Mouse (Mus musculus) liver, embryonic 15.5 days (tissue): ENCODE measurements around the gene Wdr83os. TPM values are rescaled to one million over a fixed set of nuclear protein-coding genes. Genes with fewer than 3 reads are reported as not detected.
A peak's percentile ranks its signal among the peaks of the same experiment; 100 is the strongest.

Experiments used
- ATAC-seq: fragments of 200-750 bp; cut with Nextera tagmentation; 2 replicates; pipeline ENCODE4 v1.8.0; 2017; ENCODE audit warnings: moderate number of reproducible peaks, mild to moderate bottlenecking, moderate library complexity; ENCODE audit not compliant: insufficient read depth
- H3K27ac ChIP-seq: fragments of 300-500 bp; sonication (generic); replicated peaks from 2 replicates; pipeline ENCODE4 v1.5.1; 2015; ENCODE audit warnings: mild to moderate bottlenecking, inconsistent platforms
- H3K27me3 ChIP-seq: fragments of 300-500 bp; sonication (generic); 2 replicates; pipeline ENCODE4 v1.6.1; 2015; ENCODE audit warnings: mild to moderate bottlenecking, inconsistent platforms
- H3K36me3 ChIP-seq: fragments of 300-500 bp; sonication (generic); replicated peaks from 2 replicates; pipeline ENCODE4 v1.6.1; 2015; ENCODE audit warnings: moderate library complexity, mild to moderate bottlenecking, inconsistent platforms
- H3K4me1 ChIP-seq: fragments of 300-500 bp; sonication (generic); replicated peaks from 2 replicates; pipeline ENCODE4 v1.6.1; 2015; ENCODE audit warnings: inconsistent platforms
- H3K4me2 ChIP-seq: fragments of 300-500 bp; sonication (generic); 2 replicates; pipeline ENCODE4 v1.6.1; 2015; ENCODE audit warnings: moderate library complexity, mild to moderate bottlenecking, inconsistent platforms
- H3K4me3 ChIP-seq: fragments of 300-500 bp; sonication (generic); replicated peaks from 2 replicates; pipeline ENCODE4 v1.5.1; 2015; ENCODE audit warnings: mild to moderate bottlenecking, inconsistent platforms
- H3K9ac ChIP-seq: fragments of 300-500 bp; sonication (generic); 2 replicates; pipeline ENCODE4 v1.6.1; 2015; ENCODE audit warnings: moderate library complexity, mild to moderate bottlenecking, inconsistent platforms
- H3K9me3 ChIP-seq: fragments of 300-500 bp; sonication (generic); replicated peaks from 2 replicates; pipeline ENCODE4 v1.6.1; 2016; ENCODE audit warnings: inconsistent platforms
- WGBS: fragments of 180-500 bp; shearing (Covaris S2); methylation state at CpG from one replicate; pipeline ENCODE4 v1.1.7; 2015; ENCODE audit warnings: mixed read lengths; ENCODE audit not compliant: insufficient replicate concordance; 5-methylcytosine and 5-hydroxymethylcytosine counted together
- polyA plus RNA-seq: library from polyadenylated mRNA; unstranded; fragments of >200 nt; fragmentation: Nextera tagmentation; extraction: Ambion mirVana; gene quantifications from 2 replicates; pipeline ENCODE4 v1.2.1, GENCODE M21; 2015

Gene Wdr83os
- polyA plus RNA-seq, 1 experiment from 2014 or later = 58.5 TPM

GRCm38 (mm10) chr8:85088771-85089170 is 8.2 kb downstream of the Wdr83os start:
- WGBS = 53% methylated on average over 2 of the region's 2 CpGs
- H3K36me3 ChIP-seq = peaks cover 67% of the 10 kb centered on the region
- no peaks in the 10 kb centered on the region for H3K27me3 ChIP-seq
- H3K9ac ChIP-seq = no peak overlapping the region
- no peak for ATAC-seq
- H3K4me1 ChIP-seq = peaks cover 22% of the 10 kb centered on the region
- H3K4me2 ChIP-seq = no peak overlapping the region
- no peaks in the 10 kb centered on the region for H3K9me3 ChIP-seq
- H3K27ac ChIP-seq = no peak overlapping the region
- no peak overlapping the region for H3K4me3 ChIP-seq

- ATAC-seq = no peak
- Histone ChIP-seq H3K9ac (no peak overlapping the region), H3K27ac (no peak overlapping the region), H3K4me3 (no peak overlapping the region), H3K27me3 (no peaks in the 10 kb centered on the region), H3K9me3 (no peaks in the 10 kb centered on the region), H3K4me2 (no peak overlapping the region), H3K36me3 (peaks cover 80% of the 10 kb centered on the region), H3K4me1 (0 out of 2 replicates have a peak, but pooled peaks cover 4% of the 10 kb centered on the region)
- 81% methylated on average over 11 of the region's 11 CpGs for WGBS
Measured at GRCm38 (mm10) chr8:85090856-85091255, 10.3 kb downstream of the Wdr83os start.

- Histone ChIP-seq H3K27ac (no peak overlapping the region), H3K36me3 (peaks cover 81% of the 10 kb centered on the region), H3K4me3 (no peak overlapping the region), H3K4me1 (0 out of 2 replicates have a peak, but pooled peaks cover 4% of the 10 kb centered on the region), H3K4me2 (no peak overlapping the region), H3K9ac (no peak overlapping the region), H3K27me3 (no peaks in the 10 kb centered on the region), H3K9me3 (no peaks in the 10 kb centered on the region)
- 68% methylated on average over 21 of the region's 21 CpGs for WGBS
- ATAC-seq = no peak
Measured at GRCm38 (mm10) chr8:85091526-85092090, 11.1 kb downstream of the Wdr83os start.

GRCm38 (mm10) chr8:85095051-85095450 is 14.5 kb downstream of the Wdr83os start:
- no peak overlapping the region for H3K4me2 ChIP-seq
- 0 out of 2 replicates have a peak, but pooled peaks cover 4% of the 10 kb centered on the region for H3K4me1 ChIP-seq
- no peaks in the 10 kb centered on the region for H3K9me3 ChIP-seq
- H3K4me3 ChIP-seq = no peak overlapping the region
- ATAC-seq = no peak
- 81% methylated on average over 13 of the region's 13 CpGs for WGBS
- peaks cover 73% of the 10 kb centered on the region for H3K36me3 ChIP-seq
- no peaks in the 10 kb centered on the region for H3K27me3 ChIP-seq
- H3K27ac ChIP-seq = no peak overlapping the region
- no peak overlapping the region for H3K9ac ChIP-seq

- peaks cover 73% of the 10 kb centered on the region for H3K36me3 ChIP-seq
- H3K9ac ChIP-seq = no peak overlapping the region
- WGBS = 81% methylated on average over 7 of the region's 7 CpGs
- H3K4me2 ChIP-seq = no peak overlapping the region
- no peak overlapping the region for H3K27ac ChIP-seq
- no peak overlapping the region for H3K4me3 ChIP-seq
- no peaks in the 10 kb centered on the region for H3K9me3 ChIP-seq
- H3K4me1 ChIP-seq = 0 out of 2 replicates have a peak, but pooled peaks cover 4% of the 10 kb centered on the region
- ATAC-seq = no peak
- H3K27me3 ChIP-seq = no peaks in the 10 kb centered on the region
Measured at GRCm38 (mm10) chr8:85095566-85095965, 15.0 kb downstream of the Wdr83os start.

GRCm38 (mm10) chr8:85096196-85096595 is 15.7 kb downstream of the Wdr83os start:
- no peak for ATAC-seq
- peaks cover 67% of the 10 kb centered on the region for H3K36me3 ChIP-seq
- no peak overlapping the region for H3K4me2 ChIP-seq
- no peaks in the 10 kb centered on the region for H3K9me3 ChIP-seq
- H3K4me3 ChIP-seq = no peak overlapping the region
- no peaks in the 10 kb centered on the region for H3K27me3 ChIP-seq
- WGBS = 81% methylated on average over 16 of the region's 16 CpGs
- H3K4me1 ChIP-seq = 0 out of 2 replicates have a peak, but pooled peaks cover 4% of the 10 kb centered on the region
- no peak overlapping the region for H3K27ac ChIP-seq
- no peak overlapping the region for H3K9ac ChIP-seq

- H3K27me3 ChIP-seq = no peaks in the 10 kb centered on the region
- H3K27ac ChIP-seq = no peak overlapping the region
- no peak overlapping the region for H3K4me3 ChIP-seq
- ATAC-seq = no peak
- peaks cover 61% of the 10 kb centered on the region for H3K36me3 ChIP-seq
- WGBS = 74% methylated on average over 4 of the region's 4 CpGs
- H3K9ac ChIP-seq = no peak overlapping the region
- no peak overlapping the region for H3K4me2 ChIP-seq
- no peaks in the 10 kb centered on the region for H3K9me3 ChIP-seq
- H3K4me1 ChIP-seq = no peaks in the 10 kb centered on the region
Measured at GRCm38 (mm10) chr8:85096850-85097249, 16.3 kb downstream of the Wdr83os start.

- H3K36me3 ChIP-seq = peaks cover 34% of the 10 kb centered on the region
- ATAC-seq = no peak
- H3K9me3 ChIP-seq = no peaks in the 10 kb centered on the region
- no peaks in the 10 kb centered on the region for H3K4me1 ChIP-seq
- no peaks in the 10 kb centered on the region for H3K27me3 ChIP-seq
- H3K27ac ChIP-seq = no peak overlapping the region
- H3K4me3 ChIP-seq = no peak overlapping the region
- no peak overlapping the region for H3K9ac ChIP-seq
- H3K4me2 ChIP-seq = no peak overlapping the region
- WGBS = 55% methylated on average over 4 of the region's 4 CpGs
Measured at GRCm38 (mm10) chr8:85100076-85100665, 19.6 kb downstream of the Wdr83os start.

- H3K36me3 ChIP-seq = peaks cover 37% of the 10 kb centered on the region
- no peaks in the 10 kb centered on the region for H3K9me3 ChIP-seq
- no peak overlapping the region for H3K4me3 ChIP-seq
- 76% methylated on average over 10 of the region's 10 CpGs for WGBS
- no peaks in the 10 kb centered on the region for H3K4me1 ChIP-seq
- no peaks in the 10 kb centered on the region for H3K27me3 ChIP-seq
- H3K9ac ChIP-seq = no peak overlapping the region
- no peak overlapping the region for H3K27ac ChIP-seq
- H3K4me2 ChIP-seq = no peak overlapping the region
- ATAC-seq = no peak
Measured at GRCm38 (mm10) chr8:85113241-85113640, 32.7 kb downstream of the Wdr83os start.

- H3K9me3 ChIP-seq = no peaks in the 10 kb centered on the region
- no peaks in the 10 kb centered on the region for H3K4me1 ChIP-seq
- no peak overlapping the region for H3K4me3 ChIP-seq
- H3K9ac ChIP-seq = no peak overlapping the region
- no peak overlapping the region for H3K27ac ChIP-seq
- WGBS = 46% methylated on average over 4 of the region's 4 CpGs
- ATAC-seq = no peak
- no peak overlapping the region for H3K4me2 ChIP-seq
- H3K36me3 ChIP-seq = peaks cover 23% of the 10 kb centered on the region
- peaks cover 10% of the 10 kb centered on the region for H3K27me3 ChIP-seq
Measured at GRCm38 (mm10) chr8:85115501-85115900, 35.0 kb downstream of the Wdr83os start.

- Histone ChIP-seq H3K9ac (no peak overlapping the region), H3K4me2 (0 out of 2 replicates have a peak overlapping the region, but pooled peaks have one; percentile 10), H3K27me3 (peaks cover 10% of the 10 kb centered on the region), H3K27ac (peak overlapping the region; percentile 35; the same call in 1 of the 2 replicates), H3K4me1 (no peaks in the 10 kb centered on the region), H3K4me3 (0 out of 2 replicates have a peak overlapping the region, but pooled peaks have one; percentile 5), H3K9me3 (no peaks in the 10 kb centered on the region), H3K36me3 (peaks cover 9% of the 10 kb centered on the region)
- WGBS = 65% methylated on average over 7 of the region's 7 CpGs
- ATAC-seq = peak; percentile 56
Measured at GRCm38 (mm10) chr8:85116984-85117383, 36.4 kb downstream of the Wdr83os start.
